Mouse (Mus musculus): ENCODE results near the gene Fut11.

The Fut11 gene

DNA sequence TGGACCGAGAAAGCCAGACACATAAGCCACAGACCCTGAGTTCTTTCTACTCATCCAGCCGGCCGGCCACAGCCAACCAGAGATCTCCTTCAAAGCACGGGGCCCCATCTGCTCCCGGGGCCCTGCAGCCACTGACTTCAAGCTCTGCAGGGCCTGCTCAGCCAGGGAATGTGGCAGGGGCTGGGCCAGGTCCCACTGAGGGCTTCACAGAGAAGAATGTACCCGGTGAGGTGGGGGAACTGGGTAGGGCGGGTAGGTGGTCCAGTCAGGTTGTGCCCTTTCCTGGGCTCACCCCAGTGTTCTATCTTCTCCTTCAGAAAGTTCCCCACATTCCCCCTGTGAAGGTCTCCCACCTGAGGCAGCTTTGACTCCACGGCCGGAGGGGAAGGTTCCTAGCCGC is 23.7 kb downstream of the Fut11 start:
- DNase-seq (ENCODE audit: low spot score in 2 of 2) = no peak

- DNase-seq (ENCODE audit: low spot score in 2 of 2) = peak in 1 of 2 experiments; percentile 36
Measured at GRCm38 (mm10) chr14:20719767-20720166, 25.0 kb downstream of the Fut11 start.

DNA sequence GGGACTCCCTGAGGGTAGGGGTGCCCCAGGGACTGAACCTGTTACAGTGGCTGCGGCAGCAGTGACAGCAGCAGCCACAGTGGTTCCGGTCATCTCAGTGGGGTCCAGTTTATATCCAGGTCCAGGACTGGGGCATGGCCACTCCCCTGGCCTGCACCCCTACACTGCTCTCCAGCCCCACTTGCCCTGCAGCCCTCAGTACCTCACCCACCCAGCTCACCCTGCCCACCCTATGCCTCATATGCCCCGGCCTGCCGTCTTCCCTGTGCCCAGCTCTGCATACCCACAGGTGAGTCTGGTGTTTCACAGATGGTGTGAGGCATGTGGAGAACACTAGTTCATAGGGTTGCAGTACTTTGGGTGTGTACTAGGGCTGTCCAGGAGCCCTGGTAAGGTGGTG is 26.6 kb downstream of the Fut11 start:
- DNase-seq (ENCODE audit: low spot score in 2 of 2) = peak in 1 of 2 experiments; percentile 22

DNA sequence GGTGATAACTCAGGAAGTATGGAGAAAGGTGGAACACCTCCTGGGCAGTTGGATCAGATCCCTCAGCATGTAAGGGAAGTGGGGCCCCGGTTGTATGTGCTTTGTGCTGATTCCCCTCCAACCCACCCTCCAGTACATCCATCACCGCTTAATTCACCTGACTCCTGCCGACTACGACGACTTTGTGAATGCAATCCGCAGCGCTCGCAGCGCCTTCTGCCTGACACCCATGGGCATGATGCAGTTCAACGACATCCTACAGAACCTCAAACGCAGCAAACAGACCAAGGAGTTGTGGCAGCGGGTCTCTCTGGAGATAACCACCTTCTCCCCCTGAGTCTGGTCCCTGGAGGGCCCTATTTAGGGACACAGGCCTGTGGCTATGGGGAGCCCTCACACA is 28.2 kb downstream of the Fut11 start:
- peak in 1 of 2 experiments; percentile 27 for DNase-seq (ENCODE audit: low spot score in 2 of 2)

GRCm38 (mm10) chr14:20724043-20724442 is 29.3 kb downstream of the Fut11 start:
- peak; percentile 81 to 86 for DNase-seq (ENCODE audit: low spot score in 2 of 2)

GRCm38 (mm10) chr14:20725660-20726339 is 31.0 kb downstream of the Fut11 start:
- DNase-seq (ENCODE audit: low spot score in 2 of 2) = no peak

GRCm38 (mm10) chr14:20729871-20730270 is 35.1 kb downstream of the Fut11 start:
- DNase-seq (ENCODE audit: low spot score in 2 of 2) = no peak

- DNase-seq (ENCODE audit: low spot score in 2 of 2) = no peak
Measured at GRCm38 (mm10) chr14:20730853-20731602, 36.3 kb downstream of the Fut11 start.

DNA sequence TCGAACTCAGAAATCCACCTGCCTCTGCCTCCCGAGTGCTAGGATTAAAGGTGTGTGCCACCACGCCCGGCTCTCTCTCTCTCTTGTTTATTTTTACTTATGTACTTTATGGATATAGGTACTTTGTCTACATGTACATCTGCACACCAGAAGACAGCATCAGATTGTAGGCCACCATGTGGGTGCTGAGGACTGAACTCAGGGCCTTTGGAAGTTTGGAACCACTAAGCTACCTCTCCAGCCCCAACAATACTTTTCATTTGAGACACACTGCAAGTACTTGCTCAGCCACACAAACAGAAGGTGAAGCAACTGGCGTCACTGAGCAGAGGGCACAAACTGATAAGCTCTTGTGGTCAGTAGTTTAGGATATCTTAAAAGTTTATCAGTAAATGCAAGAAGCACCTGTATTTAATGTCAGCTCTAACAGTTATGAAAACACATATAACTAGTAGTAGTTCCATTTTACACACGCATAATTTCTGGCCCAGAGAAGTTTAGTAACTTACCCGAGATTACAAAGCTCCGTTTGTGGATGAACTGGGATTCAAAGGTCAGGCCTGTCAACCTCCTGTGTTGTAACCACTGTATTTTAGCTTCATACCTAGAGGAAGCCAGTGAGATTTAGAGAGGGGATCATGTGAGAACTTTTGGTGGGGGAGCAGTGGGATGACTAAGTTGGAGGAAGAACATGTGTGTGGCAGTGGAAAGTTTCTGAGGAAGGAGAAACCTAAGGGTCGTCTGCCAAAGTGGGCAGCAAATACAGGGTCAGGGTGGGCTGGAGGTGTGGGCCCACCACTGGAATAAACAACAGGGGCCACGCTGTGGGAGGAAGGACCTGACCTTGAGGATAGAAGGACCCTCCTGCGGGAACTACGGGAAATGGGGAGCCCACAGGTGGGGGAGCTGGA is 38.5 kb downstream of the Fut11 start:
- peak in 1 of 2 experiments; percentile 20 for DNase-seq (ENCODE audit: low spot score in 2 of 2)

DNA sequence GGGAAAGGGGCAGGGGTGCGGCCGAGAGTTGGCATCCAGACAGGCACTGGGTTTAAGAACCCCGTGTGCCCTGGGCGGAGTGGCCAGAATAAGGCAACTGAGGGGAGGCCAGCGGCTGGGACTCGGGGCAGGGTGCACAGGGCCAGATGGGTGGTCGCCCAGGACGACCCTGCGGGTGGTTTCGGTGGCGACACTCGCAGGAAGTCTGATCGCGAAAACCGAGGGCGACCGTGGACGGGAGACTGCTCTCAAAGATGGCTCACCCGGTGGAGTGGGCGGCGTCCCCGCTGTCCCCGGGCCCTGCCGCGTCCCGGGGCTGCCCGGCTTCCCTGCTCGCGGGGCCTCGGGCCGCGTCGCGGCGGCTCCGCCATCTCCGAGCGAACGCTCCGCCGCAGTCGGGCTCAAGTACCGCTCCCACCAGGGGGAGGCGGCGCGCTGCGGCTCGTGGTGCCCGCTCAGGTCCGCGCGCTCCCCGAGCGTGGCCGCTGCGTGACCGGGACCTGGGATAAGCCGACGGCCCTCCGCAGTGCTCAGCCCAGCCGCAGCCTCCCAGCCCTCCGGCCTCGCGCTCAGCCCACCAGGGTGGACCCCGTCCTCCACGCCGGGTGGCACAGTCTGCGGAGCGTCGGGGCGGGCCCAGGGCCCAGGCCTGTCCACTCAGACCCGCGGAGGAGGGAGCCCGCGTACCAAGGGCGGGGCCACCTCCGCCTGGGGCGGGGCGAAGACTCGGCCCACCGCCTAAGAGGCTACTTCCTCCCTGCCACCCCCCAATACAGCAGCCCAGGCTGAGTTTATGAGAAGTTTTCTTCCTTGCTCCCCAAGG is 39.4 kb downstream of the Fut11 start, which contains the start of gene Ndst2:
Gene Ndst2 (minus strand): TSS at position 611 of the 823 bp plus-strand sequence.
- DNase-seq (ENCODE audit: low spot score in 2 of 2) = peak; percentile 89 to 90

GRCm38 (mm10) chr14:20735052-20735451 is 40.3 kb downstream of the Fut11 start:
- peak in 1 of 2 experiments; percentile 33 for DNase-seq (ENCODE audit: low spot score in 2 of 2)

DNA sequence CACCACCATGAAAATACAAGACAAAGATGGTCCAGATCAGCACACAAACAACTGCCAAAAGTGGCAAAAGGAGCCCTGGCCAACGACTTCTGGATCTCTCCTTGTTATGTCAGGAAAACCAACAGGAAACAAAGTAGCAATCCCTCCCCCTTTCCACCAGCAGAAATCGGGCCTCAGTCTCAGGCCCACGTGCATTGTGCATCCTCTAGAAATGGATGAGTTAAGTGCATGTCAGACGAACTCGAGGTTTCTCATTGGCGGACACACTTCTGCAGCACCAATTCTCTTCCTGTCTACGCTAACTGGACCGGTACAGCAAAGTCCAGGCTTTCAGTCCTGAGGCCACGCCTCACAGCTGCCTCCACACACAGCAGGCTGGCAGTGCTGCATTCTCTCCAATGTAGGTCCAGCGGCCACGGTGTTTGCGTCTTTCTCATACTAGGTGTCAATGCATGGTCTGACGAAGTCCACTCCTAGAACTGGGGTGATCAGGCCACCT is 41.2 kb downstream of the Fut11 start:
- DNase-seq (ENCODE audit: low spot score in 2 of 2) = peak in 1 of 2 experiments; percentile 37

- DNase-seq (ENCODE audit: low spot score in 2 of 2) = peak in 1 of 2 experiments; percentile 49
Measured at GRCm38 (mm10) chr14:20737306-20737705, 42.5 kb downstream of the Fut11 start.

GRCm38 (mm10) chr14:20738511-20738910 is 43.7 kb downstream of the Fut11 start:
- no peak for DNase-seq (ENCODE audit: low spot score in 2 of 2)

GRCm38 (mm10) chr14:20741301-20741700 is 46.5 kb downstream of the Fut11 start:
- DNase-seq (ENCODE audit: low spot score in 2 of 2) = peak in 1 of 2 experiments; percentile 21

GRCm38 (mm10) chr14:20743614-20744013 is 48.8 kb downstream of the Fut11 start:
- peak in 1 of 2 experiments; percentile 27 for DNase-seq (ENCODE audit: low spot score in 2 of 2)

GRCm38 (mm10) chr14:20746935-20747334 is 52.2 kb downstream of the Fut11 start:
- DNase-seq (ENCODE audit: low spot score in 2 of 2) = no peak

- DNase-seq (ENCODE audit: low spot score in 2 of 2) = no peak
Measured at GRCm38 (mm10) chr14:20748388-20748787, 53.6 kb downstream of the Fut11 start.

DNA sequence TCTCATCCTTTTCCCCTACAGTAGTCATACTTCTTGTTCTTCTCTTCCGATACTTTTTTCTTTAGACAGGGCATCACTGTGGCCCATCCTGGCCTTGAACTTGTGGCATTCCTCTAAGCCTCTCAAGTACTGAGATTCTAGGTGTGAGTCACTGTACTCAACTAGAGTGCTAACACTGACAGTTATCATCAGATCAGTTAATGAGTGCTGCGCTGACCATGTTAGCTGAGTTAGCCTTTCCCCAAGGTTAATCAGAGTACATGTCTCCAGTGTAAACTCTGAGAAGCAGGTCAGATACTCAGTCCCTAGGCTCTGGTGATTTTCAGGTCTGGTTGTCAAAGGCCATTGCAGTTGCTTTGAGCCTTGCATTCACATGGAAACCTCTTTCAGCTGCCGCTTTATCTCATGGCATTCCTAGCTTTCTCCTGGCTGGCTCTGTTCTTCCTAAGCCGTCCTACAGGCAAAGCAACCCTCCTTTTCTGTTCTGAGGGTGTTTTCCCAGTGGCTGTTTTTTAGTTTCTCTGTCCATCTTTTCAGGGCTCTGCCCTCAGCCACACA is 54.8 kb downstream of the Fut11 start:
- DNase-seq (ENCODE audit: low spot score in 2 of 2) = no peak

GRCm38 (mm10) chr14:20750503-20750902 is 55.7 kb downstream of the Fut11 start:
- DNase-seq (ENCODE audit: low spot score in 2 of 2) = no peak

Measured in right cerebral cortex, postnatal 10 days (tissue).